Mouse (Mus musculus) limb, embryonic 10.5 days (tissue): Measurements from ENCODE around the gene Nck2. TPM values are rescaled to one million over a fixed set of nuclear protein-coding genes. Genes with fewer than 3 reads are reported as not detected.

Source experiments
- DNase-seq: peaks from one replicate; pipeline ENCODE4 v3.0.0-alpha.2; 2017; ENCODE audit warnings: low spot score
- H3K27ac ChIP-seq: fragments of 300-500 bp; sonication (generic); 2 replicates; pipeline ENCODE4 v1.5.1; 2016; ENCODE audit warnings: mild to moderate bottlenecking
- H3K27me3 ChIP-seq: fragments of 300-500 bp; sonication (generic); 2 replicates; pipeline ENCODE4 v1.6.1; 2016; ENCODE audit warnings: low read depth, mild to moderate bottlenecking; ENCODE audit not compliant: poor library complexity, severe bottlenecking
- H3K36me3 ChIP-seq: fragments of 300-500 bp; sonication (generic); 2 replicates; pipeline ENCODE4 v1.6.1; 2016; ENCODE audit warnings: mild to moderate bottlenecking, moderate library complexity
- H3K4me1 ChIP-seq: fragments of 300-500 bp; sonication (generic); 2 replicates; pipeline ENCODE4 v1.6.1; 2016
- H3K4me3 ChIP-seq: fragments of 300-500 bp; sonication (generic); 2 replicates; pipeline ENCODE4 v1.5.1; 2016; ENCODE audit warnings: mild to moderate bottlenecking, moderate library complexity
- H3K9me3 ChIP-seq: fragments of 300-500 bp; sonication (generic); replicated peaks from 2 replicates; pipeline ENCODE4 v1.6.1; 2016; ENCODE audit warnings: mild to moderate bottlenecking
- WGBS: fragments of 180-500 bp; shearing (Covaris S2); methylation state at CpG from one replicate; pipeline ENCODE4 v1.1.7; 2016; 5-methylcytosine and 5-hydroxymethylcytosine counted together
- polyA plus RNA-seq: library from polyadenylated mRNA; unstranded; fragments of >200 nt; fragmentation: Nextera tagmentation; extraction: Ambion mirVana; gene quantifications from 2 replicates; pipeline ENCODE4 v1.2.1, GENCODE M21; 2016

Gene Nck2
- polyA plus RNA-seq, 1 experiment from 2014 or later, result 51.5 TPM

DNA sequence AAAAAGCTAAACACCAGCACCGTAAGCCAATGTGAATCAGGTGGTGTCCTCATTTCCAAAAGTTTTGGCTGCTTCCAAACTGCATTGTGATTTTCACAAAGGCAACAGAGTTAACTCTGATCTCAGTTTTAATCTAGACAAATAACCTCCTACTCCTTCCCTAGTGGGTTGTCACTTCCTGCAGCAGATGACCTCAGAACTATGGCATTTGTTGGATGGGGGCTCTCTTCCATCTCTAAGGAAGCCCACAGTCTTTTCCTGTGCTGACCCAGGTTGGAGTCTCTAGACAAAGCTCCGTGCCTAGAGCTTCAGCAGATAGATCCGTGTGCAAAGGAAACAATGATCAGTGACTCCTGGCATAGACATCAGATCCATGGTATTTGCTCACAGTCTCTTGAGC is 31.1 kb upstream of the Nck2 start:
- H3K27me3 ChIP-seq, result no peaks in the 10 kb centered on the region
- H3K9me3 ChIP-seq, result no peaks in the 10 kb centered on the region
- H3K4me3 ChIP-seq, result no peak overlapping the region
- no peaks in the 10 kb centered on the region for H3K4me1 ChIP-seq
- H3K27ac ChIP-seq, result no peak overlapping the region
- DNase-seq, result no peak
- WGBS, result 80% methylated on average over 3 of the region's 3 CpGs
- no peaks in the 10 kb centered on the region for H3K36me3 ChIP-seq

DNA sequence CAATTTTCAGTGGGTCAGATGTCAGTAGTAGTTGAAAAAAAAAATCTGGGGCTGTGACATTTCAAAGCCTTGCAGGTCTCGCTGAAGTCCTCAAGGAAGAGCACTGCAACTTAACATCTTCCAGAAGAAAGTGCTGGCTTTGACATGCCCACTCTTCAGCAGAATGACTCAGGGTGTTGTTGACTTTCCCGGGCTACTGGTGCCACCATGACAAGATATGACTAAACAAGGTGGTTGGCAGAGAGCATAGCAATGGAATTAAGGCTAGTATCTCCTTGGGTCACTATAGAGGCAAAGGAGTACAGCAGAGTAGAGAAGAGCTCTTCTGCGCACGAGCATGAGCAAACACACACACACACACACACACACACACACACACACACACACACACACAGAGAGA is 30.6 kb upstream of the Nck2 start:
- no peaks in the 10 kb centered on the region for H3K4me1 ChIP-seq
- H3K4me3 ChIP-seq, result no peak overlapping the region
- H3K36me3 ChIP-seq, result no peaks in the 10 kb centered on the region
- H3K27me3 ChIP-seq, result no peaks in the 10 kb centered on the region
- 92% methylated on average over 4 of the region's 4 CpGs for WGBS
- no peak overlapping the region for H3K27ac ChIP-seq
- DNase-seq, result no peak
- no peaks in the 10 kb centered on the region for H3K9me3 ChIP-seq

DNA sequence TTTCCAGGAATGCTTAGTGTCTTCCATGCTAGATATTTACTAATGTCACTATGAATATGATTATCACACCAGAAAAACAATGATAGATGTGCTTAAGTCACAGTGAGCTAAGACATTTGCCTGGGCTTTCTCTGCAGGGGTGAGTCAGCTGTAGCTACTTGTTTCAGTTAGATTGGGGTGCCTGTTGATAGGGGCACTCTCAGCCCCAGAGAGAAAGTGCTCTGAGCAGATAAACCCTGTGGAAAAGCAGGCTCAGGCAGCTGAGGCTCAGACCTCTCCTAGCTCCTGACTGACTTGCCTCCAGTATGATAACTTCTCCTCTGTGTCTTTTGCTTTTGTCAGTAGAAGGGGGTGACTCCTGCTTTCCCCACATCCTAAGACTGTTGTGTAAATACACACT is 30.2 kb upstream of the Nck2 start:
- H3K27ac ChIP-seq, result no peak overlapping the region
- no peak overlapping the region for H3K4me3 ChIP-seq
- no peak for DNase-seq
- H3K27me3 ChIP-seq, result no peaks in the 10 kb centered on the region
- H3K4me1 ChIP-seq, result no peaks in the 10 kb centered on the region
- no peaks in the 10 kb centered on the region for H3K9me3 ChIP-seq
- H3K36me3 ChIP-seq, result no peaks in the 10 kb centered on the region

DNA sequence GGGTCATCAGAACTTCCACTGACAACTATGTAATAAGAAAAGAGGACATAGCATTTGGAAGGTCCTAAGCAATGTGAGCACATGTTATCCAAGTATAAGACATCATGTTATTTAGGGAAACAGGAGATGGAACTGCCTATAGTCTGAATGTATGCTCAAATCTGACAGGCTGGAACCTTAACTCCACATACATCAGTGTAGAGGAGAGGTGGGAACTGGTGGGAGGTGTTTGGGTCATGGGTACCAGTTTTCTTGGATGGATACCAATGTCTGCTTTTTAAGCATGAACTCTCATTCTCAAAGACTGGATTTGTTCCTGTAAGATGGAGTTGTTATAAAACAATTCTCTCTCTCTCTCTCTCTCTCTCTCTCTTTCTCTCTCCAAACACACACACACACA is 29.4 kb upstream of the Nck2 start:
- no peaks in the 10 kb centered on the region for H3K36me3 ChIP-seq
- H3K27me3 ChIP-seq, result no peaks in the 10 kb centered on the region
- no peak overlapping the region for H3K27ac ChIP-seq
- no peaks in the 10 kb centered on the region for H3K9me3 ChIP-seq
- no peaks in the 10 kb centered on the region for H3K4me1 ChIP-seq
- DNase-seq, result no peak
- H3K4me3 ChIP-seq, result no peak overlapping the region

DNA sequence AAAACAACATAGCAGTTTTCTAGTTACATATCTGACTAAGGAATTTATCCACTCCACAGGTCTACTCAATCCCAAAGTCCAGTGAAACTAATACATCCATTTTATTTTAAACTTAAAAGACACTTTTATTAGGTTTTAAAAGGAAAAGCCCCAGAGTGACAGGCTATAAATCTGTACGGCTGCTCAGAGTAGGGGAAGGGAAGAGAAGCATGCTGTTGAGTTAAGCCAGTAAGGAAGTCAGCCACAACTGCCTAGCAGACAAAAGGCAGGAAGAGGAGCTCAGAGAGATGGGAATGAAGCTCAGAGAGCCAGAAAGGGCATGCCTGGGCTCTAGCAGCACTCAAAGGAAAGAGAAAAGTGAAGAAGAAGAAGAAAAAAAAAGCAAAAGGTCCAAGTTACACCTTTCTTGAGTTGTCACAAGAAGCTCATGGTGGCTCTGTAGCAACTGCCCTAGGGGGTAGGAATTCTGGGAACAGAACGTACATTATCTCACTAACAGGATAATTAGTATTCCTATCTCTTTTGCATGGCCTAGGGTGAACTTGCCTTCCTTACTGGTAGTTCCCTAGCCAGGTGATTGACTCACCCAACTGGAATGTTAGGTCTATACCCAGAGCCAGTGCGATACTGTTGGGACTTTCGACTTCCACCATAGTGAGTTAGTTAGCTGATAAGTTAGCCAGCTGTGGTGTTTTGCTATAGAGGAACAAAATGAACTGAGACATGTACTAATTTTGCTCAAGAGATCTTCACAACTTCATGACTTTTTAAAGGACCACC is 21.2 kb upstream of the Nck2 start:
- Histone ChIP-seq H3K27me3 (no peaks in the 10 kb centered on the region), H3K9me3 (no peaks in the 10 kb centered on the region), H3K4me1 (peaks cover 6% of the 10 kb centered on the region), H3K27ac (no peak overlapping the region), H3K36me3 (no peaks in the 10 kb centered on the region), H3K4me3 (no peak overlapping the region)
- WGBS, result 67% methylated on average over 4 of the region's 4 CpGs
- DNase-seq, result no peak

DNA sequence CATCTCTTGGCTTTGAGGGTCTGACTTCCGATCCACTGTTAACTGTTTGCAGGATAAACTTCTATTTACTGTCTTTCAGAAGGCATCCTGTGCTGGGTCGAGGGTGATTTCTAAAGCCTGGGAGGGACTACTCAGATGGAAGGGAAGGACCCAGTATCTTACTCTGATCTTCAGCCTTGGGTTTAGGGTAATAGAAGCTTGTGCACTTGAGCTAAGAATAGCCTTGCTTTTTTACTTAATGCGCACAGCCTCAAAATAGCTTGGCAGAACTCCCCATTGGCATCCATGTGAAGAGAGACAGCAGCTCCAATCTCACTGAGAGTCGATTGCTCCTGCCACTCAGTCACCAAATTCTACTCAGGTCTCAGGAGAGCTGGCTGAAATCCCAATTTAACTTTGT is 17.9 kb upstream of the Nck2 start:
- Histone ChIP-seq H3K4me3 (no peak overlapping the region), H3K27ac (no peak overlapping the region), H3K9me3 (no peaks in the 10 kb centered on the region), H3K36me3 (no peaks in the 10 kb centered on the region), H3K27me3 (no peaks in the 10 kb centered on the region), H3K4me1 (peaks cover 6% of the 10 kb centered on the region)
- DNase-seq, result no peak
- whole genome bisulfite sequencing, result 69% methylated on average over 4 of the region's 4 CpGs

DNA sequence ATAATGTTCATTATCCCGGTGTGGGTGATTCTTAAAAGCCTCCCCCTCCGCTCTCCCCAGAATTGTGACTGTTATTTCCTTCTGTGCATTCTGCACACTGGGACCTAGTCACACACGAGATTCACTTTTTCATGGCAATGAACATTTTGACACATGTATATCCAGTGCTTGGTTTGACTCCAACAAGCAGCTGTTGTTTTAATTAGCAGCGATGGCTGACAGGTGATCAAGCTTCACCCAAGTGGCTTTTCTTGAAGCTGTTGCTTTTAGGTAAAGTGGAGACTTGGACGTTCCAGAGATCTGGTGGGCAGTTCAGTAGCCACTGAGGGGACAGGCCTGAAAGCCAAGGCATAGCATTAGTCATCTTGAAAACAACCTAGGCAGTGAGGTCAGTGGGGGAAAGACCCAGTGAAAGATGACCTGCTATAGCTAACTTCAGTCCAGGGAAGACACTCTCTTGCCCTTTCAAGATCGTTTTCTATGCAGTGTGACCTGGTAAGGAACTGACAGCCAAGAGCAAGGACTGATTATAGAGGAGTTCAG is 17.3 kb upstream of the Nck2 start:
- H3K9me3 ChIP-seq, result no peaks in the 10 kb centered on the region
- H3K27ac ChIP-seq, result no peak overlapping the region
- H3K27me3 ChIP-seq, result no peaks in the 10 kb centered on the region
- peaks cover 6% of the 10 kb centered on the region for H3K4me1 ChIP-seq
- no peak for DNase-seq
- 68% methylated on average over 6 of the region's 6 CpGs for WGBS
- H3K36me3 ChIP-seq, result no peaks in the 10 kb centered on the region
- H3K4me3 ChIP-seq, result no peak overlapping the region

DNA sequence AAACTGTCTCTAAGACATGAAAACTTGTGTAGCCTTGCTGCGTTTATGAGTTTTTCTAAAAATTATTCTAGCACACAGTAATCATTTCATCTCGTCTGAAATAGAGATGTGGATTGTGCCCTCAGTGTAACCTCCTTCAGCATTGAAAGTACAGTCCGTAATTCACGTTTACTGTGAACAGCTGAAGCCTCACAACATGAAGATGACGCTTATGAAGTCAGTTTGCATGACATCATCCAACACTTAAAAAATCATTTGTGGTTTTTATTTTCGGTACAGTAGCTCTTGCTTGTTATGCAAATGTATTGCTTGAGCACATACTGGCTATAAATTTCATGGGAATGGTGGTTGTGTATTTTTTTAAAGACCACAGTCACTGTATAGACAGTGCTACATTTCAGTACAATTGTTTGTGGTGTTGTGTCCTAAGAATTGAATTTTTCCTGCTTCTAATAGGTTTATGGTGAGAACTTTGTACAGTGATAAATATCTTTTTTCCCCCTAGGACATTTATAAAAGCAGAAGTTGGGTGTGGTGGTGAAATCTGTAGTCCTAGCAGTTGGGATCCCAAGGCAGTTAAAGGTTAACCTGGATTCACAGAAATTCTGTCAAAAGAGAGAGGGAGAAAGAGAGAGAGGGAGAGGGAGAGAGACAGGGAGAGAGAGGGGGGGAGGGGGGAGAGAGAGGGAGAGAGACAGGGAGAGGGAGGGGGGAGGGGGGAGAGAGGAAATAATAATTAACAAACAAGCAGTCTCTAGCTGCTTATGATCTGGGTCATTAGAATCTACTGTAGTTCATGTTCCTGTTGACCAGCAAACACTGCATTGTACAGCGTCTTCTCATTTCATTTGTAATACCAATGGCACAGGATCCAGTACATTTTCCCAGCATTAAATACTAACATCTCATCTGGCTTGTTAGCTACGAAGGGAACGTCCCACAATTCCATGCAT is 14.2 kb upstream of the Nck2 start:
- Histone ChIP-seq H3K9me3 (no peaks in the 10 kb centered on the region), H3K4me3 (no peak overlapping the region), H3K4me1 (no peaks in the 10 kb centered on the region), H3K27me3 (no peaks in the 10 kb centered on the region), H3K27ac (no peak overlapping the region), H3K36me3 (no peaks in the 10 kb centered on the region)
- WGBS, result 91% methylated on average over 9 of the region's 9 CpGs
- no peak for DNase-seq

DNA sequence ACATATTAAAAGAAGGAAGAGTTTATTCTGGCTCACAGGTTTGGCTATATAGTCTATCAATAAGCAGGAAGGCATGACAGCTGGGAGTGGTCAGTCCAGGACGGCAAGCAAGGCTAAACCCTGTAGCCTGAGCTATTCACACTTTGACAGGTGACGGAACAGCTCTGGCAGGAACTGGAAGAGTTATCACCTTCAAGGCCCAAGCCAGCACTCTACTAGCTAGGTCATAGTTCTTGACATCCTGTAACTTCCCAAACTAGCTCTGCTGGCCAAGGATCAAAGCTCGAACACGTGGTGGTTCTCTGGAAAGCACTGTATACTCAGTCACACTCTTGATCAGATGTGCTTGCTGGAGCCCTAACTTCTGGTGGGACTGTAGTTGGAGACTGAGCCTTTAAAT is 10.5 kb upstream of the Nck2 start:
- H3K4me1 ChIP-seq, result no peaks in the 10 kb centered on the region
- no peaks in the 10 kb centered on the region for H3K9me3 ChIP-seq
- WGBS, result 70% methylated on average over 4 of the region's 4 CpGs
- H3K36me3 ChIP-seq, result no peaks in the 10 kb centered on the region
- no peak for DNase-seq
- no peak overlapping the region for H3K4me3 ChIP-seq
- no peak overlapping the region for H3K27ac ChIP-seq
- no peaks in the 10 kb centered on the region for H3K27me3 ChIP-seq

DNA sequence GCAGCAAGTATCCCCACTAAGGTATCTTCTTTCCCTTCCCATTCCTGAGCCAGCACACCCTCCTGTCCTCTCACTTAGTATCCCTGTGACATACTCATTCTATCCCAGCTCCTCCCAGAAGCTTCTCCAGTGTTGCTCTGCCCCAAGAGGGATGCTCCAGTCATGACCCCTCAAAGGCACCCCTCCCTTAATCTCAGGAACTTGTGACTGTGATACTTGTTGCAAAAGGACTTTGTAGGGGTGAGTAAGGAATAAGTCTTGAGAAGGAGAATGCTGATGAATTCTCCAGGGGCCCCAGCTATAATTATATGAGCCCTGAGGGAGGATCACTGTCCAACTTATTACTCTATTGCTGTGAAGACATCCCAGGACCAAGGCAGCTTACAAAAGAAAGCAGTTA is 7.8 kb upstream of the Nck2 start:
- Histone ChIP-seq H3K27ac (no peak overlapping the region), H3K4me1 (no peaks in the 10 kb centered on the region), H3K4me3 (no peak overlapping the region), H3K36me3 (no peaks in the 10 kb centered on the region), H3K9me3 (no peaks in the 10 kb centered on the region), H3K27me3 (no peaks in the 10 kb centered on the region)
- DNase-seq, result no peak

DNA sequence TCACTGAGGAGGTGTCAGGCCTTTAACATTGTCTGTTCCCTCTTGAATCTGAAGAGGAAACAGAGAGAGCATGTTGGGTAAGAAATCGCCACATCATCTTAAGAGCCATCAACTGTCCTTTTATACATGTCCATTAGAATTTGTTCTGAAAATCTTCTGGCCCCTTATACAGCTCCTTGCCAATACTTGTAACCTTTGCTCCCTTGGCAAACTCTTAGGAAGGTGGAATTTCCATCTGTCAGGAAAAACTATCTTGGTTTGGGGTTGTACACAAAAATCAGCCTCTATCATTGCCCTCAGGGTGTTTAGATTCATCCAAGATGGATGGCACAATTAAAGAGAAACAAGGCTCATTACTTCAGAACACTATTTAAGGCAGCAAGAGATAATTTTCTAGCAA is 5.1 kb upstream of the Nck2 start:
- H3K36me3 ChIP-seq, result no peaks in the 10 kb centered on the region
- H3K4me1 ChIP-seq, result peaks cover 4% of the 10 kb centered on the region
- H3K4me3 ChIP-seq, result no peak overlapping the region
- no peaks in the 10 kb centered on the region for H3K27me3 ChIP-seq
- WGBS, result 79% methylated on average over 1 of the region's 1 CpGs
- no peaks in the 10 kb centered on the region for H3K9me3 ChIP-seq
- no peak overlapping the region for H3K27ac ChIP-seq
- no peak for DNase-seq

DNA sequence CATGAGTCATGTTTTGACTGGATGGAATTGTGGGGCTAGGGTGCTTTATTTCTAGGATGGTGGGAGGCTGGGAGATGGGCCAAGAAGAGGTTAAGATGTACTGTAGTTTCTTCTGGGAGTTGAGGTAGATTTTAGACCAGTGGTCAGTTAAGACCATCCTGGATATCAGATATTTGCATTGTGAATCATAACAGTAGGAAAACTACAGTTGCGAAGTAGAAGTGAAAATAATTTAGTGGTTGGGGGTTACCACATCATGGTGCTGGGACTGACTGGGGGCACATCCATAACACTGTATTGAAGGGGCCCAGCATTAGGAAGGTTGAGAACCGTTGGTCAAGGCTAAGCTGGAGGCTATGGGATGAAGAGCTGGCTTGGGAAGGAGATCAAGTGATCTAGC is 1.8 kb upstream of the Nck2 start:
- Histone ChIP-seq H3K4me1 (peaks cover 18% of the 10 kb centered on the region), H3K27ac (no peak overlapping the region), H3K9me3 (no peaks in the 10 kb centered on the region), H3K4me3 (no peak overlapping the region), H3K27me3 (no peaks in the 10 kb centered on the region), H3K36me3 (no peaks in the 10 kb centered on the region)
- 91% methylated on average over 2 of the region's 2 CpGs for WGBS
- no peak for DNase-seq
